Mouse (Mus musculus) NIH3T3 (cell line): Measurements from ENCODE around the gene Tmem189.

Source experiments
- DNase-seq: peaks from one replicate; pipeline ENCODE4 v3.0.0-alpha.2; 2012; ENCODE audit warnings: low read depth

The Tmem189 gene

DNA sequence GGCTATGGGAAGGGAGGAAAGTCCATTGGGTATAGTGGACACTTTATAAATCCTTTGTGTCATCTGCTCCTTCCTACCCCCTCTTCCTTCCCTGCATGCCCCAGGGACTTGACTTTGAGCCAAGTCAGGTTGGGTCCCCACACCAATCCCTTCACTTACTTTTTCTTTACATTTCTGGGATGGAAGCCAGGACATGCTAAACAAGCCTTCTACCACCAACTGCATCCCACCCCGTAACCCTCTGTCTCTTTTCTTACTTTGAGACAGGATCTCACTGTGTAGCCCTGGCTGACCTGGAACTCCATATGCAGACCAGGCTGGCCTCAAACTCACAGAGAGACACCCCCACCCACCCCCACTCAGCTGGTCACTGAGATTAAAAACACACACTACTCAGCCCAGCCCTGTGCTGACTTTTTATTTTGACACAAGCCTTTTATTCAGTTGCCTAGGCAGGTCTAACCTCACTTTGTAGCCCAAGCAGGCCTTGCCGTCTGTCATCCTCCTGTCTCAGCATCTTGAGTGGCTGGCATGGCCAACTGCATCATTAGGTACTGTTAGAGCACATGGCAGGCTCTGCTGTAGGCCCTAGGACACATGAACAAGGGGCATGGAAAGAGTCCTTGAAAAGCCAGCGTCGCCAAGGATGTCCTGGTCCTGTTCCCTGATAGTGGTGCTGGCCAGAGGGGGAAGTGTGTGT is 95.9 kb downstream of the Tmem189 start:
- DNase-seq, result peak; percentile 51
